Mouse (Mus musculus): Measurements from ENCODE around the gene Cyp3a59. TPM values are rescaled to one million over a fixed set of nuclear protein-coding genes. Genes with fewer than 3 reads are reported as not detected.
A peak's percentile ranks its signal among the peaks of the same experiment; 100 is the strongest.
"Not testable (repeated sequence)": the region's sequence is repeated elsewhere in the genome, so short reads cannot be mapped to it uniquely, and the experiment has no call there.

The Cyp3a59 gene
- total RNA-seq (2012; rRNA removed) = not detected in 2 replicates

DNA sequence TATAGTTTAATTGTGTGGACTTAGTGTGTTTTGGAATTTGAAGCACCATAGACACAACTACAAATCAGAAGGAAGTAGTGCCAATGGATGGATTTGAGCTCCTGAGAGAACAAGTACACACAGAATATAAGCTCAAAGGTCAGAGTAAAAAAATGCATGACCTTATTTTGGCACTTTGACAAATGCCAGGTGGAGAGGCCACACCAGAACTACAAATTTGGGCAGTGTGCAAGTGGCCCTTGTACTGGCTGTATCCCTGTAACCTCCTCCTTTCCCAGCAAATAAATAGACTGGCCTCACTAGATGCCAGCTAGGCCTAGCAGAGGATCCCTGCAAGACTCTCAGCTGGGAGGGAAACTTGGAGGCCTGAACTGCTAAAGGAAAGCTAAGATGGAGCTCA, at the start of gene Cyp3a59:
TSS of gene Cyp3a59 (plus strand) at position 313 of the 400 bp plus-strand sequence.
- in situ Hi-C loops (cut with MboI; ENCODE audit: low sequenced_read_pairs in 2 of 2, unreplicated experiment in 2 of 2); DNase-seq (ENCODE audit: low read depth, low spot score); H3K27ac ChIP-seq (ENCODE audit: insufficient read depth, low read depth, low read length, poor library complexity, severe bottlenecking); H3K9ac ChIP-seq (ENCODE audit: insufficient read depth, low read depth, low read length, poor library complexity, severe bottlenecking); H3K9me3 ChIP-seq (ENCODE audit: control insufficient read depth, insufficient read depth, low read depth, low read length); H3K36me3 ChIP-seq (ENCODE audit: control insufficient read depth, insufficient read depth, low read length, poor library complexity, severe bottlenecking); H3K4me3 ChIP-seq (ENCODE audit: insufficient read depth in 1 of 2, low read depth in 1 of 2, low read length in 2 of 2, poor library complexity in 1 of 2, severe bottlenecking in 1 of 2); H3K4me1 ChIP-seq (ENCODE audit: control insufficient read depth in 2 of 2, insufficient read depth in 2 of 2, low read length in 2 of 2, poor library complexity in 1 of 2): not testable (repeated sequence)

- H3K27ac ChIP-seq (ENCODE audit: insufficient read depth, low read depth, low read length, poor library complexity, severe bottlenecking) = no peak overlapping the region
- TF ChIP-seq HCFC1 (IDR thresholded peaks at IDR 0.05; ENCODE audit: borderline replicate concordance, insufficient read depth, low read length) (no peak), MAFK (IDR thresholded peaks at IDR 0.05; ENCODE audit: insufficient read depth, low read depth, low read length) (no peak), ZNF384 (IDR thresholded peaks at IDR 0.05; ENCODE audit: low read depth, low read length) (no peak), ZC3H11A (IDR thresholded peaks at IDR 0.05; ENCODE audit: borderline replicate concordance, low read depth, low read length) (no peak), CHD2 (IDR thresholded peaks at IDR 0.05; ENCODE audit: low read depth, low read length) (no peak)
- H3K4me3 ChIP-seq (ENCODE audit: insufficient read depth in 1 of 2, low read depth in 1 of 2, low read length in 2 of 2, poor library complexity in 1 of 2, severe bottlenecking in 1 of 2) = no peak overlapping the region
- H3K9me3 ChIP-seq (ENCODE audit: control insufficient read depth, insufficient read depth, low read depth, low read length) = no peaks in the 10 kb centered on the region
- H3K36me3 ChIP-seq (ENCODE audit: control insufficient read depth, insufficient read depth, low read length, poor library complexity, severe bottlenecking) = no peaks in the 10 kb centered on the region
- in situ Hi-C loops (cut with MboI; ENCODE audit: low sequenced_read_pairs in 2 of 2, unreplicated experiment in 2 of 2) = no loop called here
- no peak for DNase-seq (ENCODE audit: low read depth, low spot score)
- no peak overlapping the region for H3K9ac ChIP-seq (ENCODE audit: insufficient read depth, low read depth, low read length, poor library complexity, severe bottlenecking)
- no peaks in the 10 kb centered on the region for H3K4me1 ChIP-seq (ENCODE audit: control insufficient read depth in 2 of 2, insufficient read depth in 2 of 2, low read length in 2 of 2, poor library complexity in 1 of 2)
These were observed 9.0 kb upstream of the Cyp3a59 start for GRCm38 (mm10) chr5:146070099-146070498.

GRCm38 (mm10) chr5:146147903-146148302, 68.8 kb downstream of the Cyp3a59 start:
- no peaks in the 10 kb centered on the region for H3K9me3 ChIP-seq (ENCODE audit: control insufficient read depth, insufficient read depth, low read depth, low read length)
- no peaks in the 10 kb centered on the region for H3K36me3 ChIP-seq (ENCODE audit: control insufficient read depth, insufficient read depth, low read length, poor library complexity, severe bottlenecking)
- no peaks in the 10 kb centered on the region for H3K4me1 ChIP-seq (ENCODE audit: control insufficient read depth in 2 of 2, insufficient read depth in 2 of 2, low read length in 2 of 2, poor library complexity in 1 of 2)
- in situ Hi-C loops (cut with MboI; ENCODE audit: low sequenced_read_pairs in 2 of 2, unreplicated experiment in 2 of 2) = no loop called here
- TF ChIP-seq MAFK (IDR thresholded peaks at IDR 0.05; ENCODE audit: insufficient read depth, low read depth, low read length) = no peak
- no peak for TF ChIP-seq ZNF384 (IDR thresholded peaks at IDR 0.05; ENCODE audit: low read depth, low read length)
- TF ChIP-seq ZC3H11A (IDR thresholded peaks at IDR 0.05; ENCODE audit: borderline replicate concordance, low read depth, low read length) = no peak
- no peak for TF ChIP-seq HCFC1 (IDR thresholded peaks at IDR 0.05; ENCODE audit: borderline replicate concordance, insufficient read depth, low read length)
- TF ChIP-seq CHD2 (IDR thresholded peaks at IDR 0.05; ENCODE audit: low read depth, low read length) = no peak
- H3K9ac ChIP-seq (ENCODE audit: insufficient read depth, low read depth, low read length, poor library complexity, severe bottlenecking) = no peak overlapping the region
- no peak overlapping the region for H3K27ac ChIP-seq (ENCODE audit: insufficient read depth, low read depth, low read length, poor library complexity, severe bottlenecking)
- H3K4me3 ChIP-seq (ENCODE audit: insufficient read depth in 1 of 2, low read depth in 1 of 2, low read length in 2 of 2, poor library complexity in 1 of 2, severe bottlenecking in 1 of 2) = no peak overlapping the region
- peak; percentile 29 for DNase-seq (ENCODE audit: low read depth, low spot score)

DNA sequence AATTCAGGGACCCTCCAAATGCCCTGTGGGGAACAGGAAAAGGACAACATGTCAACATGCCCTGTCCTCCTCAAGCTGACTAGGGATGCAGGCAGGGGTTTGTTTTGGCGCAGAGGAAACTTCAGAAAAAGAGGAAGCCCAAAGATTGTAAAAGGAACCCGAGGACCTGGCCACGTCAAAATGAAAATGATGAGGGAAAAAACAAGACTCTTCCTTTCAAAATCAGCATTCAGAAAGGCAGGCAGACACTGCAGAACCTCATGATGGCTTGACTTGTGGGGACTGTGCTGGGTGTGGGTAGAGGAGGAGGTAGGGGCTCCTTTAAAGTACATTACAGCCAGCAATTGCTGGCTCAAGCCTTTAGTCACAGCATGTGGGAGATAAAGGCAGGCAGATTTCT, 71.4 kb downstream of the Cyp3a59 start:
- in situ Hi-C loops (cut with MboI; ENCODE audit: low sequenced_read_pairs in 2 of 2, unreplicated experiment in 2 of 2) = no loop called here
- Histone ChIP-seq H3K4me3 (ENCODE audit: insufficient read depth in 1 of 2, low read depth in 1 of 2, low read length in 2 of 2, poor library complexity in 1 of 2, severe bottlenecking in 1 of 2) (no peak overlapping the region), H3K27ac (ENCODE audit: insufficient read depth, low read depth, low read length, poor library complexity, severe bottlenecking) (no peak overlapping the region), H3K9me3 (ENCODE audit: control insufficient read depth, insufficient read depth, low read depth, low read length) (no peaks in the 10 kb centered on the region), H3K4me1 (ENCODE audit: control insufficient read depth in 2 of 2, insufficient read depth in 2 of 2, low read length in 2 of 2, poor library complexity in 1 of 2) (no peaks in the 10 kb centered on the region), H3K36me3 (ENCODE audit: control insufficient read depth, insufficient read depth, low read length, poor library complexity, severe bottlenecking) (no peaks in the 10 kb centered on the region), H3K9ac (ENCODE audit: insufficient read depth, low read depth, low read length, poor library complexity, severe bottlenecking) (no peak overlapping the region)
- no peak for DNase-seq (ENCODE audit: low read depth, low spot score)
- TF ChIP-seq ZNF384 (IDR thresholded peaks at IDR 0.05; ENCODE audit: low read depth, low read length) (no peak), CHD2 (IDR thresholded peaks at IDR 0.05; ENCODE audit: low read depth, low read length) (no peak), HCFC1 (IDR thresholded peaks at IDR 0.05; ENCODE audit: borderline replicate concordance, insufficient read depth, low read length) (no peak)

DNA sequence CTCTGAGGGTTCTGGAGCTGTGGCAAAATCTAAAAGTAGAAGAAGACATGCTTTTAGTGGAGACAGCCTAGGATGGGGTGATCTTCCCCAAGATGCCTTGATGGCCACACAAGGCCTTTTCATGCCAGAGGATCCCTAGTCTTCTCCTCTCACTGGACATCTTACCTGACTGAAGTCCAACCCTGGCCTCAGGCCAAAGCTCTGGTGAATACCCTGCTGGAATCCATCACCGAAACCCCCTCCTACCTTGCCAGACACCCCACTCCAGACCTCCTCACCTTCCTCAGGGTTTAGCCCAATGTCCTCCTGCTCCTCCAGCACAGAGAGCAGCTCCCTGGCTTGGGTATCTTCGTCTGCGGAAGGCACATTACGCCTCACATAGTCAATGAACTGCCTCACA, 79.3 kb downstream of the Cyp3a59 start:
- H3K4me1 ChIP-seq (ENCODE audit: control insufficient read depth in 2 of 2, insufficient read depth in 2 of 2, low read length in 2 of 2, poor library complexity in 1 of 2); H3K4me3 ChIP-seq (ENCODE audit: insufficient read depth in 1 of 2, low read depth in 1 of 2, low read length in 2 of 2, poor library complexity in 1 of 2, severe bottlenecking in 1 of 2); H3K27ac ChIP-seq (ENCODE audit: insufficient read depth, low read depth, low read length, poor library complexity, severe bottlenecking); H3K36me3 ChIP-seq (ENCODE audit: control insufficient read depth, insufficient read depth, low read length, poor library complexity, severe bottlenecking); DNase-seq (ENCODE audit: low read depth, low spot score); in situ Hi-C loops (cut with MboI; ENCODE audit: low sequenced_read_pairs in 2 of 2, unreplicated experiment in 2 of 2); H3K9me3 ChIP-seq (ENCODE audit: control insufficient read depth, insufficient read depth, low read depth, low read length); H3K9ac ChIP-seq (ENCODE audit: insufficient read depth, low read depth, low read length, poor library complexity, severe bottlenecking): not testable (repeated sequence)

DNA sequence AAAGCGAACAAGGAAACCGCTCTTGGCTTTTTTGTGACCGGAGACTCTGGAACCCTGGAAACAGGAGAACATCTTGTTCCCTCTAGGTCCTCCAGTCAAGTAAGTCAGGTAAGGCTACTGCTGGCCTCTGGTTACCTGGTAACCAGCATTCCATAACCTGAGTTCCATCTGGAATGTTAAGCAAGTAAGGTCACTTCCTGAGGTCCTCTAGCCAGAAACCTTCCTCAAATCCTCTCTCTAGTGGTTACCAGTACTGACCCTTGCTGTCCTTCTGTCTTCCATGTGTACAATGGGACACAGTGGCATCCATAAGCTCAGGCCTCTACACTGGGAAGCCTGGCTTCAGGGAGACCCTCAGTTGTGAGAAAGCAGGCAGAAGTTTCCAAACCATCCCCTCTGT, 81.4 kb downstream of the Cyp3a59 start, which contains the start of gene Gm5565:
TSS of gene Gm5565 (minus strand) at position 101 of the 400 bp plus-strand sequence.
- H3K9me3 ChIP-seq (ENCODE audit: control insufficient read depth, insufficient read depth, low read depth, low read length); in situ Hi-C loops (cut with MboI; ENCODE audit: low sequenced_read_pairs in 2 of 2, unreplicated experiment in 2 of 2); H3K4me3 ChIP-seq (ENCODE audit: insufficient read depth in 1 of 2, low read depth in 1 of 2, low read length in 2 of 2, poor library complexity in 1 of 2, severe bottlenecking in 1 of 2): not testable (repeated sequence)

More for the DNA sequence above, 81.4 kb downstream of the Cyp3a59 start, which contains the start of gene Gm5565:
- not testable (repeated sequence) for H3K9ac ChIP-seq (ENCODE audit: insufficient read depth, low read depth, low read length, poor library complexity, severe bottlenecking); H3K27ac ChIP-seq (ENCODE audit: insufficient read depth, low read depth, low read length, poor library complexity, severe bottlenecking); H3K36me3 ChIP-seq (ENCODE audit: control insufficient read depth, insufficient read depth, low read length, poor library complexity, severe bottlenecking); H3K4me1 ChIP-seq (ENCODE audit: control insufficient read depth in 2 of 2, insufficient read depth in 2 of 2, low read length in 2 of 2, poor library complexity in 1 of 2); DNase-seq (ENCODE audit: low read depth, low spot score)
